Mouse (Mus musculus) MEL (cell line): ENCODE data around the gene Per1.

Source experiments
- CHD2 ChIP-seq: IDR thresholded peaks from 2 replicates; pipeline ENCODE4 v1.6.1; 2011; ENCODE audit warnings: low read length, improper control_type of control experiment
- CTCF ChIP-seq, 3 experiments: IDR thresholded peaks in 2 of 3; conservative IDR thresholded peaks in 1 of 3; 2 replicates each; pipeline ENCODE4 v1.5.1; 2011 to 2012; ENCODE audit warnings: low read length in 3 of 3, low read depth in 2 of 3, mild to moderate bottlenecking in 2 of 3, improper control_type of control experiment in 1 of 3, inconsistent platforms in 1 of 3, mixed read lengths in 1 of 3, moderate library complexity in 1 of 3; ENCODE audit not compliant: control insufficient read depth in 1 of 3, insufficient read depth in 1 of 3, poor library complexity in 1 of 3, severe bottlenecking in 1 of 3
- EP300 ChIP-seq, 2 experiments: IDR thresholded peaks; 2 replicates each; pipeline ENCODE4 v1.6.1; 2011; ENCODE audit warnings: improper control_type of control experiment in 2 of 2, low read length in 2 of 2, low read depth in 1 of 2, mild to moderate bottlenecking in 1 of 2
- GATA1 ChIP-seq: IDR thresholded peaks from 2 replicates; pipeline ENCODE4 v1.6.1; 2011; ENCODE audit warnings: low read depth, low read length, improper control_type of control experiment
- MEF2A ChIP-seq: IDR thresholded peaks from 2 replicates; pipeline ENCODE4 v1.6.1; 2014; ENCODE audit warnings: low read depth, mild to moderate bottlenecking, inconsistent platforms, low read length, improper control_type of control experiment; ENCODE audit not compliant: poor library complexity, insufficient replicate concordance, severe bottlenecking; ENCODE audit errors: extremely low read depth
- NELFE ChIP-seq: IDR thresholded peaks from 2 replicates; pipeline ENCODE4 v1.6.1; 2011; ENCODE audit warnings: low read depth, low read length, improper control_type of control experiment
- POLR2A ChIP-seq, 2 experiments: IDR thresholded peaks; 2 replicates each; pipeline ENCODE4 v1.6.1; 2011 to 2012; ENCODE audit warnings: low read length in 2 of 2, mild to moderate bottlenecking in 2 of 2, control low read depth in 1 of 2, improper control_type of control experiment in 1 of 2, low read depth in 1 of 2, moderate library complexity in 1 of 2; ENCODE audit not compliant: control insufficient read depth in 1 of 2, insufficient read depth in 1 of 2, poor library complexity in 1 of 2
- POLR2AphosphoS5 ChIP-seq: IDR thresholded peaks from 2 replicates; pipeline ENCODE4 v1.6.1; 2012; ENCODE audit warnings: low read depth, borderline replicate concordance, mild to moderate bottlenecking, inconsistent platforms, low read length, moderate library complexity, mixed read lengths
- TBP ChIP-seq: IDR thresholded peaks from 2 replicates; pipeline ENCODE4 v1.8.0; 2011; ENCODE audit warnings: low read depth, low read length, improper control_type of control experiment
- ZNF384 ChIP-seq: IDR thresholded peaks from 2 replicates; pipeline ENCODE4 v1.6.1; 2012; ENCODE audit warnings: low read depth, mild to moderate bottlenecking, inconsistent platforms, low read length, improper control_type of control experiment

GRCm38 (mm10) chr11:69101604-69102402, 6.8 kb downstream of the Per1 start:
- TF ChIP-seq POLR2A (IDR thresholded peaks at IDR 0.05; ENCODE audit: control insufficient read depth in 1 of 2, insufficient read depth in 1 of 2, low read depth in 1 of 2, low read length in 2 of 2, poor library complexity in 1 of 2) (no peak), CTCF (IDR thresholded peaks at IDR 0.05 in 2 of 3, conservative IDR thresholded peaks at IDR 0.05 in 1 of 3; ENCODE audit: control insufficient read depth in 1 of 3, insufficient read depth in 1 of 3, low read depth in 2 of 3, low read length in 3 of 3, poor library complexity in 1 of 3, severe bottlenecking in 1 of 3) (no peak), ZNF384 (no peak), POLR2AphosphoS5 (no peak), CHD2 (no peak), GATA1 (no peak), EP300 (IDR thresholded peaks at IDR 0.05; ENCODE audit: low read depth in 1 of 2, low read length in 2 of 2) (no peak), TBP (no peak), MEF2A (no peak), NELFE (no peak)
